Mouse (Mus musculus): ENCODE results near the gene Stx1b.

DNA sequence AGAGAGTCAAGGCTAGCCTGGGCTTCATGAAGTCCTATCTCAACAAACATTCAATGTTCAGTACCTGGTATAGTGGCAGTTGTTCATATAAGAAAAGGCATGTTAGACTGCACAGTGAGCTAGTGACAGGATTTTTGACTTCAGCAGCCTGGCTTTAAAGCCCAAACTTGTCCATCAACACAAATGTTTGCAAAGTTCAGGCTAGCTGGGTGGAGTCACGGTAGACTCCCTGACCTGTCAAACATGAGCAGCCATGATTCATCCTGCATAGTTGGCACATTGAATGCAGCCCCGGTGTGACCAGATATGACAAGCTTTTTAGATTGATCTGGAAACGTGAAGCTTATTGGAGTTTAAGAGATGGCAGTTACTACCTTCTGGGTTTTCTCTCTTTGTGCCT is 52.3 kb downstream of the Stx1b start:
- TF ChIP-seq CTCF (IDR thresholded peaks at IDR 0.05; ENCODE audit: low read depth) = no peak
- TF ChIP-seq EP300 (IDR thresholded peaks at IDR 0.05; ENCODE audit: low read depth) = no peak

Measured in liver, embryonic 14.5 days (tissue).